Mouse (Mus musculus) limb, embryonic 12.5 days (tissue): Measurements from ENCODE around the gene Ppp1r3e. TPM values are rescaled to one million over a fixed set of nuclear protein-coding genes. Genes with fewer than 3 reads are reported as not detected.
A peak's percentile ranks its signal among the peaks of the same experiment; 100 is the strongest.

Source experiments
- ATAC-seq: fragments of 200-750 bp; cut with Nextera tagmentation; 2 replicates; pipeline ENCODE4 v1.8.0; 2017; ENCODE audit warnings: low read depth, moderate TSS enrichment; ENCODE audit not compliant: insufficient number of reproducible peaks, insufficient read depth, low FRiP score, low TSS enrichment
- H3K27ac ChIP-seq: fragments of 300-500 bp; sonication (generic); 2 replicates; pipeline ENCODE4 v1.5.1; 2016; ENCODE audit warnings: mild to moderate bottlenecking, moderate library complexity
- H3K27me3 ChIP-seq: fragments of 300-500 bp; sonication (generic); 2 replicates; pipeline ENCODE4 v1.6.1; 2016; ENCODE audit warnings: mild to moderate bottlenecking, moderate library complexity
- H3K36me3 ChIP-seq: fragments of 300-500 bp; sonication (generic); 2 replicates; pipeline ENCODE4 v1.6.1; 2016; ENCODE audit warnings: mild to moderate bottlenecking, moderate library complexity
- H3K4me1 ChIP-seq: fragments of 300-500 bp; sonication (generic); replicated peaks from 2 replicates; pipeline ENCODE4 v1.6.1; 2016
- H3K4me2 ChIP-seq: fragments of 300-500 bp; sonication (generic); 2 replicates; pipeline ENCODE4 v1.6.1; 2016; ENCODE audit warnings: mild to moderate bottlenecking, moderate library complexity
- H3K4me3 ChIP-seq: fragments of 300-500 bp; sonication (generic); replicated peaks from 2 replicates; pipeline ENCODE4 v1.5.1; 2016; ENCODE audit warnings: mild to moderate bottlenecking
- H3K9ac ChIP-seq: fragments of 300-500 bp; sonication (generic); replicated peaks from 2 replicates; pipeline ENCODE4 v1.6.1; 2016; ENCODE audit warnings: mild to moderate bottlenecking, moderate library complexity
- H3K9me3 ChIP-seq: fragments of 300-500 bp; sonication (generic); 2 replicates; pipeline ENCODE4 v1.6.1; 2016; ENCODE audit warnings: mild to moderate bottlenecking, moderate library complexity
- WGBS: fragments of 180-500 bp; shearing (Covaris S2); methylation state at CpG from one replicate; pipeline ENCODE4 v1.1.7; 2016; 5-methylcytosine and 5-hydroxymethylcytosine counted together
- polyA plus RNA-seq: library from polyadenylated mRNA; unstranded; fragments of >200 nt; fragmentation: Nextera tagmentation; extraction: Ambion mirVana; gene quantifications from 2 replicates; pipeline ENCODE4 v1.2.1, GENCODE M21; 2016

Ppp1r3e gene
- polyA plus RNA-seq, 1 experiment from 2014 or later, result not detected

- H3K9me3 ChIP-seq, result no peaks in the 10 kb centered on the region
- 88% methylated on average over 4 of the region's 4 CpGs for WGBS
- peaks cover 52% of the 10 kb centered on the region for H3K36me3 ChIP-seq
- no peak overlapping the region for H3K4me2 ChIP-seq
- peaks cover 4% of the 10 kb centered on the region; the same call in 1 of the 2 replicates for H3K4me1 ChIP-seq
- no peak overlapping the region for H3K27ac ChIP-seq
- no peak overlapping the region for H3K9ac ChIP-seq
- H3K27me3 ChIP-seq, result no peaks in the 10 kb centered on the region
- ATAC-seq, result no peak
- H3K4me3 ChIP-seq, result no peak overlapping the region
Measured at GRCm38 (mm10) chr14:54903641-54904040, 26.3 kb upstream of the Ppp1r3e start.

- no peaks in the 10 kb centered on the region for H3K9me3 ChIP-seq
- no peak overlapping the region for H3K4me3 ChIP-seq
- no peaks in the 10 kb centered on the region for H3K27me3 ChIP-seq
- no peak overlapping the region for H3K4me2 ChIP-seq
- no peak for ATAC-seq
- under 1% methylated on average over 3 of the region's 3 CpGs for WGBS
- H3K36me3 ChIP-seq, result peaks cover 52% of the 10 kb centered on the region
- peak overlapping the region; percentile 41; the same call in 1 of the 2 replicates for H3K27ac ChIP-seq
- peaks cover 8% of the 10 kb centered on the region for H3K4me1 ChIP-seq
- no peak overlapping the region for H3K9ac ChIP-seq
Measured at GRCm38 (mm10) chr14:54900383-54900782, 23.0 kb upstream of the Ppp1r3e start.

GRCm38 (mm10) chr14:54897445-54897844, 20.1 kb upstream of the Ppp1r3e start:
- Histone ChIP-seq H3K4me2 (no peak overlapping the region), H3K4me1 (peaks cover 13% of the 10 kb centered on the region), H3K27me3 (no peaks in the 10 kb centered on the region), H3K9me3 (no peaks in the 10 kb centered on the region), H3K36me3 (peaks cover 38% of the 10 kb centered on the region), H3K27ac (peak overlapping the region; percentile 23; the same call in 1 of the 2 replicates), H3K4me3 (no peak overlapping the region), H3K9ac (no peak overlapping the region)
- ATAC-seq, result no peak
- 78% methylated on average over 2 of the region's 2 CpGs for WGBS

- peak overlapping the region; percentile 95 for H3K27ac ChIP-seq
- H3K4me1 ChIP-seq, result peaks cover 13% of the 10 kb centered on the region
- peaks cover 38% of the 10 kb centered on the region for H3K36me3 ChIP-seq
- no peaks in the 10 kb centered on the region for H3K9me3 ChIP-seq
- H3K27me3 ChIP-seq, result no peaks in the 10 kb centered on the region
- H3K9ac ChIP-seq, result peak overlapping the region; percentile 99
- peak; percentile 43 for ATAC-seq
- under 1% methylated on average over 52 of the region's 54 CpGs for WGBS
- H3K4me3 ChIP-seq, result peak overlapping the region; percentile 95
- peak overlapping the region; percentile 83 for H3K4me2 ChIP-seq
Measured at GRCm38 (mm10) chr14:54894296-54895151, 17.2 kb upstream of the Ppp1r3e start.

GRCm38 (mm10) chr14:54893651-54894181, 16.4 kb upstream of the Ppp1r3e start:
- H3K4me1 ChIP-seq, result peaks cover 13% of the 10 kb centered on the region
- peak overlapping the region; percentile 95 for H3K27ac ChIP-seq
- H3K4me2 ChIP-seq, result peak overlapping the region; percentile 83
- peak; percentile 99 for ATAC-seq
- no peaks in the 10 kb centered on the region for H3K9me3 ChIP-seq
- H3K27me3 ChIP-seq, result no peaks in the 10 kb centered on the region
- under 1% methylated on average over 38 of the region's 38 CpGs for WGBS
- H3K9ac ChIP-seq, result peak overlapping the region; percentile 99
- H3K36me3 ChIP-seq, result peaks cover 33% of the 10 kb centered on the region
- peak overlapping the region; percentile 95 for H3K4me3 ChIP-seq

GRCm38 (mm10) chr14:54892200-54892599, 14.8 kb upstream of the Ppp1r3e start, which contains the start of gene Pabpn1:
Gene Pabpn1, plus strand, starts transcription at chr14:54892500.
- Histone ChIP-seq H3K9me3 (no peaks in the 10 kb centered on the region), H3K27ac (peak within 1 kb of the TSS; percentile 75), H3K4me3 (peak within 1 kb of the TSS; percentile 95), H3K27me3 (no peaks in the 10 kb centered on the region), H3K4me2 (peak within 1 kb of the TSS; percentile 55), H3K4me1 (peaks cover 9% of the 10 kb centered on the region), H3K9ac (no peak within 1 kb of the TSS), H3K36me3 (peaks cover 18% of the 10 kb centered on the region)
- ATAC-seq, result no peak
- WGBS, result 90% methylated on average over 3 of the region's 3 CpGs

DNA sequence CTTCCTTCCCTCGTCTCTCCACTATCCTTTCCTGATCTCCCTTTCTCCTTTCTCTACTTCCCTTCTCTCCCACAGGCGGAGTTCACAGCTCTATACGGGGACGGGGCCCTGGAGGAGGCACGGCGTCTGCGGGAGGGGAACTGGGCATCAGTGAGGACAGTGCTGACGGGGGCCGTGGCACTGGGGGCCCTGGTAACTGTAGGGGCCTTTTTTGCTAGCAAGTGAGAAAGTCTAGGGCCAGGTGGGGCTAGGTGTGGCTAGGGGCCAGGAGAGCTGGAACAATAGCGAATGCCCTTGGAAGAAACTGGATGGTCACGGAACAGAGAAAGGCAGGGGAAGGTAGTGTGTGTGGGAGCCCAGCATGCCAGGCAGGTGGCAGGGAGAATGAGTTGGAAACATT, 8.0 kb upstream of the Ppp1r3e start:
- Histone ChIP-seq H3K9me3 (no peaks in the 10 kb centered on the region), H3K4me2 (peak overlapping the region; percentile 79), H3K36me3 (peaks cover 16% of the 10 kb centered on the region), H3K4me1 (peaks cover 24% of the 10 kb centered on the region), H3K4me3 (0 out of 2 replicates have a peak overlapping the region, but pooled peaks have one; percentile 4), H3K27ac (no peak overlapping the region), H3K27me3 (no peaks in the 10 kb centered on the region), H3K9ac (peak overlapping the region; percentile 12; the same call in 1 of the 2 replicates)
- no peak for ATAC-seq
- WGBS, result 92% methylated on average over 11 of the region's 11 CpGs

DNA sequence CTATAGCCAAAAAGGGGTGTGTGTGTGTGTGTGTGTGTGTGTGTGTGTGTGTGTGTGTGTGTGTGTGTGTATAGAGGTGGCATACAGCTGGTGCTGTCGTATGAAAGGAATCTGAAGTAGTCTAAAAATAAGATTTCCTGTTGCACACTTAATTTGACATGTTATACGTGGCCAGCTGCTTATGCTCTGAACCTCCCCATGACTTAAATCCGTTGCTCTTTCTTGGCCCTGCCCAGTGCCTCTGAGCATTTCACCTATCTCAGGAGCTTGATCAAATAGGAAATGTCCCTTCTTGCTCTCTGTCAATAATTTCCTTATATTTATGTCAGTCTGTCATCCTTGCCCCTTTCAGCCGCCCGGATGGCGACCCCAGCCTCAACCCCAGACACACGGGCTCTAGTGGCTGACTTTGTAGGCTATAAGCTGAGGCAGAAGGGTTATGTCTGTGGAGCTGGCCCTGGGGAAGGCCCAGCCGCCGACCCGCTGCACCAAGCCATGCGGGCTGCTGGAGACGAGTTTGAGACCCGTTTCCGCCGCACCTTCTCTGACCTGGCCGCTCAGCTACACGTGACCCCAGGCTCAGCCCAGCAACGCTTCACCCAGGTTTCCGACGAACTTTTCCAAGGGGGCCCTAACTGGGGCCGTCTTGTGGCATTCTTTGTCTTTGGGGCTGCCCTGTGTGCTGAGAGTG, 6.8 kb upstream of the Ppp1r3e start:
- Histone ChIP-seq H3K27ac (peak overlapping the region; percentile 93), H3K9me3 (no peaks in the 10 kb centered on the region), H3K4me1 (peaks cover 24% of the 10 kb centered on the region), H3K9ac (peak overlapping the region; percentile 80), H3K4me3 (peak overlapping the region; percentile 58), H3K27me3 (no peaks in the 10 kb centered on the region), H3K36me3 (peaks cover 16% of the 10 kb centered on the region), H3K4me2 (peak overlapping the region; percentile 79)
- WGBS, result 30% methylated on average over 21 of the region's 21 CpGs
- ATAC-seq, result peak; percentile 17; the same call in 1 of the 2 replicates

DNA sequence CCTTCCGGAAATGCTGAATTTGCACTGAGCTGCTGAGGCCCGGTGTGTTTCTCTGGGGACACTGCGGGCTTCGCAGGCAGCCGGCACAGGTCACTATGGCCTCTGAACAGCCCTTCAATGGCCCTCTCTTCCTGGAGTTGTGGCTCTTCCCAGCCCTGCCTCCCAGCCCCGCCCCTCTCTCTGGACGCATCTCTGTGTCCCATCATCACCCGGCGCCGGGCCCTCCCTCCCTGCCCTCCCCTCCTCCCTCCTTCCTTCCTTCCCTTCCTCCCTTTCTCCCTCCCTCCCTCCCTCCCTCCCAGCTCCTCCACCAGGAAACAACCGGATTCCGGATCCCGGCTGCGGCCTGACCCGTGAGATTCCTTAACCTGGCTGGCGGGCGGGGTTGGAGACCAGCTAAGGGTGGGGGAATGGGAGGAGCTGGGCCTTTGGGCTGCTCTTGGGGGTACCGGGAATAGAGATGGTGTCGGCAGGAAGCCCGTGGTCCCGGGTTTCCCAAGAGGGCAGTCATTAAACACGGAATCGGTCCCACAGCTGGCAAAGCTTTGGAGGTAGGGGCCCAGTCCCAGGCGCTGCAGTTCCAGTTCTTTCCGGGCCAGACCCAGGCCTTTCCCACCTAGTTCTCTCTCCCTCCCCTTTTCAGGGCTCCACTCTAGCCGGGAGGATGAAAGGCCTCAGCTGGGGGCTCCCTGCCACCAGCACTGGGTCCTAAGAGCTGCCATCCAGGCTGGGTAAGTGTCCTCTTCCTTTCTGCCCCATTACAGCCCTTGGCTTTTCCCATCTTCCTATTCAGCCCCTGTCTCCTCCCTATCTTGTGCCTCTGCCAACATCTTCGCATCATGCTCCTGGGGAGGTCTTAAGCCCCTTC, 6.0 kb upstream of the Ppp1r3e start, which contains the start of the genes Bcl2l2 and Gm20521:
Gene Bcl2l2, plus strand, starts transcription at position 224 of the 868 bp plus-strand sequence.
Gene Gm20521, plus strand, starts transcription at position 288 of the 868 bp plus-strand sequence.
- 1% methylated on average over 26 of the region's 27 CpGs for WGBS
- peak within 1 kb of the TSS; percentile 58 for H3K4me3 ChIP-seq
- ATAC-seq, result peak; percentile 86

GRCm38 (mm10) chr14:54876539-54877047, 757 bp downstream of the Ppp1r3e start:
- H3K4me1 ChIP-seq, result peaks cover 15% of the 10 kb centered on the region
- no peaks in the 10 kb centered on the region for H3K9me3 ChIP-seq
- H3K4me2 ChIP-seq, result peak overlapping the region; percentile 99
- no peak overlapping the region; the same call in 1 of the 2 replicates for H3K27ac ChIP-seq
- H3K27me3 ChIP-seq, result peaks cover 40% of the 10 kb centered on the region
- peak overlapping the region; percentile 74 for H3K4me3 ChIP-seq
- H3K36me3 ChIP-seq, result no peaks in the 10 kb centered on the region
- H3K9ac ChIP-seq, result peak overlapping the region; percentile 75
- ATAC-seq, result peak; percentile 83
- under 1% methylated on average over 72 of the region's 72 CpGs for WGBS

More for the DNA sequence above, 6.0 kb upstream of the Ppp1r3e start, which contains the start of the genes Bcl2l2 and Gm20521:
- Histone ChIP-seq H3K9ac (peak within 1 kb of the TSS; percentile 80), H3K4me1 (peaks cover 24% of the 10 kb centered on the region), H3K27me3 (peaks cover 5% of the 10 kb centered on the region), H3K9me3 (no peaks in the 10 kb centered on the region), H3K27ac (peak within 1 kb of the TSS; percentile 93), H3K4me2 (peak within 1 kb of the TSS; percentile 79), H3K36me3 (peaks cover 16% of the 10 kb centered on the region)
